Mouse (Mus musculus) common myeloid progenitor, adult 5-6 weeks (primary cell): Measurements from ENCODE around the gene Wdr78. TPM values are rescaled to one million over a fixed set of nuclear protein-coding genes. Genes with fewer than 3 reads are reported as not detected.

Experiments used
- ATAC-seq: replicated peaks from 2 replicates; pipeline ENCODE4 v1.8.0; 2016; ENCODE audit warnings: low read depth, mild to moderate bottlenecking, moderate TSS enrichment, inconsistent platforms; ENCODE audit not compliant: poor library complexity, severe bottlenecking
- total RNA-seq: library from RNA; stranded (forward); fragments of 200-1000, 187-1606 nt; gene quantifications from 2 replicates; pipeline ENCODE4 v1.2.3, GENCODE M21; 2017

The Wdr78 gene
- total RNA-seq, 1 experiment from 2014 or later: 6.3 TPM

GRCm38 (mm10) chr4:103064976-103065375 lies 49.4 kb downstream of the Wdr78 start:
- ATAC-seq: 0 out of 2 replicates have a peak, but pooled peaks have one; percentile 25

GRCm38 (mm10) chr4:103064421-103064820 lies 49.9 kb downstream of the Wdr78 start:
- no peak for ATAC-seq

- no peak for ATAC-seq
These were observed 57.4 kb downstream of the Wdr78 start for GRCm38 (mm10) chr4:103056909-103057308.

DNA sequence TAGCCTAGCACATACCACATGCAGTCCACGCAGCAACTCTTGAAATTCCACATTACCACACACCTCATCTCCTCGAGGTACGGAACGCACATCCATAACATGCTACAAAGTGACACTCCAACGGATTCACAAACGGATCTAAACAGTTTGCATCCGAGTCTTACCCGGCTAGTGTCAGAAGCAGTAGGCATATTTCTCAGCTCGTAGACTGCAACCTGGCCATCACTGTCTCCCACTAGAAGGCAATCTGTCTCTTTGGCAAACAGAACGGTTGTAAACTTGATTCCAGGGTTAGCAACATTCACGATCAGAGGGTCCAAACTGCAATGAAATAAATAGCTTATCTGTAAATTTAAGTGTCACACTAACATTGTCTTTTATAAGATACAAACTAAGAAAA lies 66.3 kb downstream of the Wdr78 start:
- no peak for ATAC-seq

DNA sequence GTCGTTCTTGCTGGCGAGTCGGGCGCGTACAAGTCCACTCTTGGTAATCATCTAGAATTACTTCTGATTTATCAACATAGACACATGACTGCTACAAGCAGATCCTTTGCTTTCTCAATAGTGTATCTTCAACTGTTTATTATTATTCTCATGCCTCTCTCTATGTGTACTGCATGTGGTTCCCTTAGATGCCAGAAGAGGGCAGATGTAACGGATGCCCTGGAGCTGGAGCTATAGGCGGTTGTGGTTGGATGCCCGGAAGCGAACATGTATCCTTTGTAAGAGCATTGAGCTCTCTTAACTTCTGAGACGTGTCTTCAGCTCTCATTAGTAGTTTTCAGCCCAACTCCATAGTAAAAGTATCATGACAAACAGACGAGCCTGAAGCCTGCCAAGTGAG lies 71.4 kb downstream of the Wdr78 start:
- ATAC-seq: 0 out of 2 replicates have a peak, but pooled peaks have one; percentile 45

GRCm38 (mm10) chr4:103039838-103040191 lies 74.5 kb downstream of the Wdr78 start:
- peak; percentile 82 for ATAC-seq

- peak; percentile 55 for ATAC-seq
These were observed 75.1 kb downstream of the Wdr78 start for GRCm38 (mm10) chr4:103039103-103039837.

GRCm38 (mm10) chr4:103028177-103029088 lies 85.9 kb downstream of the Wdr78 start:
- no peak for ATAC-seq

GRCm38 (mm10) chr4:103027745-103028144 lies 86.6 kb downstream of the Wdr78 start:
- ATAC-seq: no peak

DNA sequence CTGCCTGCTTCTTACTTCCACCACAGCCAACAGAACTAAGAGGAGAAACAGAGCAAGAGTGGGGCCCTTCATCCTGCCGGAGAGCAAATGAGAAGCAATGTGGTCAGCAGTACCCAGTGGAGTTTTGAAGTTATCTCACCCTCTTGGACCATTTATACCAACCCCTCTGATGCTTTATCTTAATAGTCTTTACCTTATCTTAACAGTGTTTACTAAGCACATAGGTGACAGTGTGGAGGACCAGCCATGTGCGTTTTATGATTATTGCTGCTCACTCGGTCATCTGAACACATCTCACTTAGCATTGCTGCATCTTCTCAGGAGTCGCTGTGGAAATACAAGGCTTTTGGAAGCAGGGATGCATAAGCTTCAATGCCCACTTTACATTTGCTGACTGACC lies 87.7 kb downstream of the Wdr78 start, which contains the start of gene Insl5:
TSS of gene Insl5 (minus strand) at position 222 of the 400 bp plus-strand sequence.
- no peak for ATAC-seq

GRCm38 (mm10) chr4:103013490-103013889 lies 100.9 kb downstream of the Wdr78 start:
- no peak for ATAC-seq

DNA sequence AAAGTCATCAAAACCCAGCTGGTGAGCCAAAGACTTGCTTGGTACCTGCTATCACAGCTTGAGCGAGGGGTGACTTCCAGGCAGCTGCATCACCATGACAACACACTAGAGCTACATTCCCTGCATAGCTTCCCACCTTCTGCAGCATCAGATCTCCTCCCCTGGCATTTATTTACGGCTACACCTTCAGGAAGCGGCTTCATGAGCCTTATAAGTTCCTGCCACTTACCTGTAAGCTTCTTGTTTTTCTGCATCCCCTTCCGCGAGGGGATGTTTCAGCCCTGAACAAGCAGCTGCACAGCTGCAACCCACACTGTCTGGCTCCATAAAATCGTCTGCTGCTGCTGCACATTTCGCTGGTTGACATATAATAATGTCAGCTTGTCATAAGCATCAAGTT lies 102.5 kb downstream of the Wdr78 start:
- ATAC-seq: no peak

GRCm38 (mm10) chr4:103010734-103011133 lies 103.6 kb downstream of the Wdr78 start:
- ATAC-seq: no peak

- peak; percentile 94 for ATAC-seq
These were observed 107.4 kb downstream of the Wdr78 start for GRCm38 (mm10) chr4:103006943-103007418.

GRCm38 (mm10) chr4:103006266-103006665 lies 108.1 kb downstream of the Wdr78 start:
- no peak for ATAC-seq

- ATAC-seq: no peak
These were observed 109.0 kb downstream of the Wdr78 start for GRCm38 (mm10) chr4:103005190-103005945.

- ATAC-seq: no peak
These were observed 109.7 kb downstream of the Wdr78 start for GRCm38 (mm10) chr4:103004681-103005080.

DNA sequence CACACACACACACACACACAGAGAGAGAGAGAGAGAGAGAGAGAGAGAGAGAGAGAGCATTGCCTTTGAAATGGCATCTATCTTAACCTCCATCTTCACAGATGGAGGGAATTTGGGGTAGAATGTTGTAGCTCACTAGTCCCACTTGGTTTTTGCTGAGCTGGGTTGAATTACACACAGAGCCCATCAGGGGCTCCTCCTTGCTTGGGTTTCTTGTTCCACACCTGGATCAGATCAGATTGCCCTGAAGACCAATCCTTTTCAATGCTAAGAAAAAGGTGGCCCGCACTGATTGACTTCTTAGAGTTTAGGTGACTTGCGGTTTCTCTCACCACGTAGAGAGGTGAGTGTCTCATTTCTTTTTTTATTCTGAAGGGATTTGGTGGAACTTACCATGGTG lies 122.7 kb downstream of the Wdr78 start:
- no peak for ATAC-seq

- no peak for ATAC-seq
These were observed 123.6 kb downstream of the Wdr78 start for GRCm38 (mm10) chr4:102990595-102991340.
